Mouse (Mus musculus) frontal cortex, adult 2 months (tissue): ENCODE measurements around the gene Tspyl1. TPM values are rescaled to one million over a fixed set of nuclear protein-coding genes. Genes with fewer than 3 reads are reported as not detected.
"Not testable (repeated sequence)": the region's sequence is repeated elsewhere in the genome, so short reads cannot be mapped to it uniquely, and the experiment has no call there.

Source experiments
- DNase-seq, 2 experiments: peaks; one replicate each; pipeline ENCODE4 v3.0.0; 2022; ENCODE audit warnings: low spot score in 1 of 2; ENCODE audit errors: extremely low spot score in 1 of 2
- polyA plus RNA-seq: library from polyadenylated mRNA; depleted of rRNA; stranded (reverse); fragments of >200 nt; gene quantifications from 2 replicates; pipeline ENCODE4 v1.2.3, GENCODE M21; 2012; rRNA removed

Gene Tspyl1
- 103 and 105 TPM in 2 replicates for polyA plus RNA-seq

GRCm38 (mm10) chr10:34281962-34282388 lies at the start of gene Tspyl1:
Gene Tspyl1 (plus strand): TSS chr10:34282190.
- peak; percentile 96 to 99 for DNase-seq

- no peak for DNase-seq
These were observed 48.6 kb upstream of the Tspyl1 start for GRCm38 (mm10) chr10:34233418-34233817.

GRCm38 (mm10) chr10:34233931-34234745 lies 47.9 kb upstream of the Tspyl1 start:
- DNase-seq, result peak in 1 of 2 experiments; percentile 7

- DNase-seq, result no peak
These were observed 46.6 kb upstream of the Tspyl1 start for GRCm38 (mm10) chr10:34235384-34235783.

GRCm38 (mm10) chr10:34236569-34236968 lies 45.4 kb upstream of the Tspyl1 start:
- no peak for DNase-seq

- DNase-seq, result no peak
These were observed 43.5 kb upstream of the Tspyl1 start for GRCm38 (mm10) chr10:34238536-34238935.

- DNase-seq, result no peak
These were observed 37.2 kb upstream of the Tspyl1 start for GRCm38 (mm10) chr10:34244745-34245144.

- no peak for DNase-seq
These were observed 35.9 kb upstream of the Tspyl1 start for GRCm38 (mm10) chr10:34246106-34246505.

- no peak for DNase-seq
These were observed 34.2 kb upstream of the Tspyl1 start for GRCm38 (mm10) chr10:34247757-34248156.

GRCm38 (mm10) chr10:34249594-34249993 lies 32.4 kb upstream of the Tspyl1 start:
- no peak for DNase-seq

- not testable (repeated sequence) for DNase-seq
These were observed 29.2 kb upstream of the Tspyl1 start for GRCm38 (mm10) chr10:34252833-34253232.

GRCm38 (mm10) chr10:34265106-34265505 lies 16.9 kb upstream of the Tspyl1 start:
- DNase-seq, result no peak

GRCm38 (mm10) chr10:34267312-34268070 lies 14.5 kb upstream of the Tspyl1 start:
- no peak for DNase-seq

- DNase-seq, result peak in 1 of 2 experiments; percentile 61
These were observed 10.3 kb upstream of the Tspyl1 start for GRCm38 (mm10) chr10:34271681-34272080.

- DNase-seq, result peak in 1 of 2 experiments; percentile 83
These were observed 1.3 kb upstream of the Tspyl1 start for GRCm38 (mm10) chr10:34280591-34281175.

- DNase-seq, result no peak
These were observed 604 bp upstream of the Tspyl1 start for GRCm38 (mm10) chr10:34281211-34281961.

GRCm38 (mm10) chr10:34282420-34283238 lies 639 bp downstream of the Tspyl1 start:
- no peak for DNase-seq

GRCm38 (mm10) chr10:34296911-34297298 lies 14.9 kb downstream of the Tspyl1 start:
- no peak for DNase-seq

- peak; percentile 92 to 98 for DNase-seq
These were observed 15.4 kb downstream of the Tspyl1 start, which contains the start of gene Tspyl4 for GRCm38 (mm10) chr10:34297299-34297979. Gene Tspyl4 (plus strand): TSS chr10:34297442.
